Mouse (Mus musculus): Measurements from ENCODE around the gene Rasgef1b.

- no peak for TF ChIP-seq CTCF (IDR thresholded peaks at IDR 0.05; ENCODE audit: low read depth, low read length)
- no peak for TF ChIP-seq POLR2A (IDR thresholded peaks at IDR 0.05; ENCODE audit: extremely low read depth, insufficient read depth, low read length)
Observed at GRCm38 (mm10) chr5:99444777-99445176, 284.1 kb downstream of the Rasgef1b start.

All from liver, adult 2 months (tissue).